Mouse (Mus musculus) left cerebral cortex, postnatal 36 days (tissue): ENCODE measurements around the gene Rtbdn. TPM values are rescaled to one million over a fixed set of nuclear protein-coding genes. Genes with fewer than 3 reads are reported as not detected.
A peak's percentile ranks its signal among the peaks of the same experiment; 100 is the strongest.

ENCODE experiments used
- DNase-seq, 2 experiments: peaks; one replicate each; pipeline ENCODE4 v3.0.0; 2021 to 2022; ENCODE audit warnings: low spot score in 2 of 2, mixed read lengths in 1 of 2
- intact Hi-C: fragments of 180-260 bp; cut with DNase I; formaldehyde crosslinking; loops from one replicate; pipeline ENCODE4 v1.15.1; 2025
- total RNA-seq, 2 experiments: library from RNA; stranded (reverse); gene quantifications; 2 replicates each; pipeline ENCODE4 v1.2.3; 2021

The Rtbdn gene
- total RNA-seq, 2 experiments from 2014 or later: 0.84 to 1.7 TPM

- no peak for DNase-seq
- intact Hi-C loops: no loop called here
Measured at GRCm38 (mm10) chr8:84917781-84918180, 29.0 kb upstream of the Rtbdn start.

- intact Hi-C loops: no loop called here
- DNase-seq: no peak
Measured at GRCm38 (mm10) chr8:84918646-84919045, 28.1 kb upstream of the Rtbdn start.

GRCm38 (mm10) chr8:84921596-84921995 lies 25.2 kb upstream of the Rtbdn start:
- DNase-seq: no peak
- intact Hi-C loops: no loop called here

- no peak for DNase-seq
- intact Hi-C loops: no loop called here
Measured at GRCm38 (mm10) chr8:84925557-84925956, 21.2 kb upstream of the Rtbdn start.

GRCm38 (mm10) chr8:84927513-84927912 lies 19.3 kb upstream of the Rtbdn start:
- intact Hi-C loops: no loop called here
- DNase-seq: no peak

GRCm38 (mm10) chr8:84928456-84929306 lies 18.1 kb upstream of the Rtbdn start:
- intact Hi-C loops: no loop called here
- DNase-seq: peak; percentile 60 to 68

GRCm38 (mm10) chr8:84930582-84930981 lies 16.2 kb upstream of the Rtbdn start:
- intact Hi-C loops: no loop called here

GRCm38 (mm10) chr8:84933767-84934559 lies 12.8 kb upstream of the Rtbdn start:
- intact Hi-C loops: no loop called here
- peak; percentile 39 to 41 for DNase-seq

More at GRCm38 (mm10) chr8:84930582-84930981, 16.2 kb upstream of the Rtbdn start:
- no peak for DNase-seq

GRCm38 (mm10) chr8:84934860-84935259 lies 11.9 kb upstream of the Rtbdn start:
- DNase-seq: peak; percentile 43 to 55
- intact Hi-C loops: no loop called here

GRCm38 (mm10) chr8:84935489-84935888 lies 11.3 kb upstream of the Rtbdn start:
- no peak for DNase-seq
- intact Hi-C loops: no loop called here

GRCm38 (mm10) chr8:84936041-84936961 lies 10.5 kb upstream of the Rtbdn start:
- DNase-seq: no peak
- intact Hi-C loops: no loop called here

GRCm38 (mm10) chr8:84936962-84937546 lies 9.7 kb upstream of the Rtbdn start, which contains the start of gene Mast1:
Gene Mast1 (minus strand): TSS chr8:84937359.
- peak; percentile 68 to 82 for DNase-seq
- intact Hi-C loops: no loop called here

- no peak for DNase-seq
- intact Hi-C loops: no loop called here
Measured at GRCm38 (mm10) chr8:84937620-84938485, 8.9 kb upstream of the Rtbdn start.

- intact Hi-C loops: no loop called here
- no peak for DNase-seq
Measured at GRCm38 (mm10) chr8:84943699-84944098, 3.1 kb upstream of the Rtbdn start.

- peak; percentile 69 to 78 for DNase-seq
- intact Hi-C loops: no loop called here
Measured at GRCm38 (mm10) chr8:84944478-84945160, 2.2 kb upstream of the Rtbdn start.

GRCm38 (mm10) chr8:84945235-84945632 lies 1.6 kb upstream of the Rtbdn start:
- intact Hi-C loops: no loop called here
- DNase-seq: peak; percentile 83 to 90

- peak; percentile 40 to 62 for DNase-seq
- intact Hi-C loops: loop anchor here (1.0 kb wide), 1 partner anchor 19 kb away; no protein-coding TSS in a partner anchor
Measured at GRCm38 (mm10) chr8:84945633-84946527, 911 bp upstream of the Rtbdn start.
